Mouse (Mus musculus) stomach, embryonic 15.5 days (tissue): ENCODE measurements around the gene Iars. TPM values are rescaled to one million over a fixed set of nuclear protein-coding genes. Genes with fewer than 3 reads are reported as not detected.
"Not testable (repeated sequence)": the region's sequence is repeated elsewhere in the genome, so short reads cannot be mapped to it uniquely, and the experiment has no call there.

ENCODE experiments used
- ATAC-seq: fragments of 200-750 bp; cut with Nextera tagmentation; 2 replicates; pipeline ENCODE4 v1.8.0; 2017; ENCODE audit warnings: low read depth, moderate number of reproducible peaks, moderate TSS enrichment; ENCODE audit not compliant: insufficient read depth, low FRiP score
- H3K27ac ChIP-seq: fragments of 300-500 bp; sonication (generic); 2 replicates; pipeline ENCODE4 v1.5.1; 2015; ENCODE audit warnings: mild to moderate bottlenecking, inconsistent platforms
- H3K27me3 ChIP-seq: fragments of 300-500 bp; sonication (generic); replicated peaks from 2 replicates; pipeline ENCODE4 v1.6.1; 2015; ENCODE audit warnings: inconsistent platforms
- H3K36me3 ChIP-seq: fragments of 300-500 bp; sonication (generic); 2 replicates; pipeline ENCODE4 v1.6.1; 2015; ENCODE audit warnings: inconsistent platforms
- H3K4me1 ChIP-seq: fragments of 300-500 bp; sonication (generic); 2 replicates; pipeline ENCODE4 v1.6.1; 2015; ENCODE audit warnings: inconsistent platforms
- H3K4me2 ChIP-seq: fragments of 300-500 bp; sonication (generic); 2 replicates; pipeline ENCODE4 v1.6.1; 2015; ENCODE audit warnings: mild to moderate bottlenecking, inconsistent platforms
- H3K4me3 ChIP-seq: fragments of 300-500 bp; sonication (generic); replicated peaks from 2 replicates; pipeline ENCODE4 v1.5.1; 2015; ENCODE audit warnings: inconsistent platforms
- H3K9ac ChIP-seq: fragments of 300-500 bp; sonication (generic); 2 replicates; pipeline ENCODE4 v1.6.1; 2015; ENCODE audit warnings: inconsistent platforms
- H3K9me3 ChIP-seq: fragments of 300-500 bp; sonication (generic); 2 replicates; pipeline ENCODE4 v1.6.1; 2016; ENCODE audit warnings: inconsistent platforms
- WGBS: fragments of 180-500 bp; shearing (Covaris S2); methylation state at CpG from one replicate; pipeline ENCODE4 v1.1.7; 2015; 5-methylcytosine and 5-hydroxymethylcytosine counted together
- polyA plus RNA-seq: library from polyadenylated mRNA; unstranded; fragments of >200 nt; fragmentation: Nextera tagmentation; extraction: Ambion mirVana; gene quantifications from 2 replicates; pipeline ENCODE4 v1.2.1, GENCODE M21; 2015

Iars gene
- polyA plus RNA-seq, 1 experiment from 2014 or later, result 71.4 TPM

DNA sequence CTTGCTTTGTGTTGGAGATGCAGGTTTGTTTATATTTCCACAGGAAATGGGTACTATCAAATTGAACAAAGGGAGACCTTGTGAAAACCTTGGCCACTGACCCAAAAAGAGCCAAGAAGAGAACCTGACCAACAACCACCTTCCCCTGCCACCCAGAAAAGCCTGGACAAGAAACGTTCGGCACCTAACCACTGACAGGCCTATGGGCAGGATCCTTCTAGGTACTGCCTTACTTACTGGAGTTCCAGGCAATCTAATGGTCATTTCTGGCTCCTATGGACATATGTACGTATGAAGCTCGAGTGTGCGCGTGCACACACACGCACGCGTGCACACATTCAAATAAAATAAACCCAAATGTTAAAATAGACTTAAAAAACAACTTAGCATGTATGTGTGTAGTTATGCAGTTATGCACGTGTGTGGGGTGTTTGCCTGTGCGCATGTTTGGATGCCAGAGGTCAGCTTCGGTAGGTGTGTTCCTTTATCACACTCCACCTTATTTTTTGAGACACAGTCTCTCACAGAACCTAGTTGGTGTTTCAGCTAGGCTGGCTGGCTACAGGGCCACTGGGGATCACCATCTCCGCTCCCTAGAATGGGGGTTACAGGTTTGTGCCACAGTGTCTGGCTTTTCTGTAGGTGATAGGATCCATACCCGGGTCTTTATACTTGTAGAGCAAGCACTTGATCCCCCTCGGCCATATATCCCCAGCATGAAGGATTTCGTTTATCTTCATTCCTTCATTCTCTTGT is 59.6 kb downstream of the Iars start:
- H3K27ac ChIP-seq, result no peak overlapping the region
- H3K9ac ChIP-seq, result no peak overlapping the region
- H3K9me3 ChIP-seq, result no peaks in the 10 kb centered on the region
- no peak for ATAC-seq
- 89% methylated on average over 16 of the region's 16 CpGs for WGBS
- H3K4me2 ChIP-seq, result no peak overlapping the region
- no peaks in the 10 kb centered on the region for H3K4me1 ChIP-seq
- no peak overlapping the region for H3K4me3 ChIP-seq
- no peaks in the 10 kb centered on the region for H3K36me3 ChIP-seq
- no peaks in the 10 kb centered on the region for H3K27me3 ChIP-seq

DNA sequence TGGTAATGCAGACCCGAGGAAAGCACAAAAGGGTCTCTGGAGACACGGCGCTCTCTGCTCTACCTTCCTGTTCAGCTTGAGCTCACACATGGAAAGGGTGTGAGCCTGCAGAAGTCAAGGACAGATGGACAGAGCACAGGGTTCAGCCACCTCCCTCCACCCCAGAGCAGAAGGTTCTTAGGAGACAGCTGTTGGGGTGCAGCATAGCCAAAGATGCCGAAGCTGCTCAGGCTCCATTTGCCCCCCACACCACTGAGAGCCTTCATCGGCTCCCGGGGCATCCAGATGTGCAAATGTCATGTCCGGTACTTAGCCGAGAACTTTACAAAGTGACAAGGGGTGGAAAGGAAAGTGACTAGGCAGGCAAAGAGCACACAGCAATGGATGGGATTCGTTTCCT is 74.7 kb downstream of the Iars start:
- H3K27ac ChIP-seq, result no peak overlapping the region
- 83% methylated on average over 9 of the region's 9 CpGs for WGBS
- ATAC-seq, result no peak

DNA sequence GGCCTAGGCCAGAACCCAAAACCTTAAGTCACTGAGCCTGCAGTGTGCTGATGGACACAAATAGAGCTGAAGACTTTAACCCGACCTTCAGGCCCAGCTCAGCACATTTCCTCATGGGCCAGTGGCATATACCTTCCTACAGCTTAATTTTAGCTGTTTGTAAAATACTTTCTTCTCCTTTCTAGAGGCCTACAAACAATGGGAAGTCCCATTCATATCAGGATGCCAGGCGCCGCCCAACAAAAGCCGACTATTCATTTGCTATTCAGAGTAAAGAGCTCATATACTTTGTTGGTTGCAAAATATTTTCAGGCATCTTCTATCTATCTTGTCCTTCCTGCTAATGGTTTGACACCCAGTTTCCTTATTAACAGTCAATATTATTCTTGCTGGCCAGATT is 76.1 kb downstream of the Iars start:
- Histone ChIP-seq H3K9me3 (no peaks in the 10 kb centered on the region), H3K27me3 (no peaks in the 10 kb centered on the region), H3K27ac (no peak overlapping the region), H3K36me3 (no peaks in the 10 kb centered on the region), H3K4me2 (no peak overlapping the region), H3K9ac (no peak overlapping the region), H3K4me3 (no peak overlapping the region), H3K4me1 (no peaks in the 10 kb centered on the region)
- no peak for ATAC-seq
- 77% methylated on average over 4 of the region's 4 CpGs for WGBS

More for the DNA sequence above, 74.7 kb downstream of the Iars start:
- Histone ChIP-seq H3K4me3 (no peak overlapping the region), H3K9ac (no peak overlapping the region), H3K4me1 (no peaks in the 10 kb centered on the region), H3K36me3 (no peaks in the 10 kb centered on the region), H3K27me3 (no peaks in the 10 kb centered on the region), H3K4me2 (no peak overlapping the region), H3K9me3 (no peaks in the 10 kb centered on the region)

DNA sequence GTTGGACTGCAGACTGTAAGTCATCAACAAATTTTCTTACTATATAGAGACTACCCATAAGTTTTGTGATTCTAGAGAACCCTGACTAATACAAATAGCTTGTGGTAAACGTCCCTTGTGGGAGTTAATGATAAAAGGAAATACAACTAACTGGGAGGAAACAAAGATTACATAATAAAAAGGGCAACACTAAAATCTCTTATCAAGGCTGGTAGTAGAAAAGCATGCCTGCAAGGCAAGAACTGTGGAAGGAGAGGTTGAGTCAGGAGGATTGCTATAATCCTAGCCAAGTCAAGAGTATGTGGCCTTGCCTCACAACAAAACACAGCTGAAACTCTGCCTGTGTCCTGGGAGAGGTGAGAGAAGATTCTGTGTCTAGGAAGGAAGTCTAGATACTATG is 78.8 kb downstream of the Iars start:
- Histone ChIP-seq H3K9me3 (no peaks in the 10 kb centered on the region), H3K4me1 (no peaks in the 10 kb centered on the region), H3K36me3 (no peaks in the 10 kb centered on the region), H3K4me3 (no peak overlapping the region), H3K27ac (no peak overlapping the region), H3K4me2 (no peak overlapping the region), H3K9ac (no peak overlapping the region), H3K27me3 (no peaks in the 10 kb centered on the region)
- no peak for ATAC-seq
- 55% methylated on average over 1 of the region's 1 CpGs for WGBS

DNA sequence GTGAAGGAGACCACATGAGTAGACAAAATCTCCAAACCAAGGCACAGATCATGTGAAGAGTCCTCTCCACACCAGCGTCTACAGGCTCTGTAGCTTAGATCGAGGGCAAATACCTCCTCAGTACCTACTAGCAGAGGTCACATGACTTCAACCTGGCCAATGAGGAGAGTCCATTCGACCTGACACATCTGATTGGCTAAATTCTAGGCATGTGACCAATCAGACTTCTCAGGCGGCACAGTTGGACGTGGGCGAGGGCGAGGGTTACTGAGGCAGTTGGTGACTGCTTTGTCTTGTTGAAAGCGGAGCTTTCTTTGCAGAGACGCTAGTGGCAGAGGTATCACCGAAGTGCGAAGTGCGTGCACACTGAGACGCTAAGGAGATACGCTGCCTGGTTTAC is 80.3 kb downstream of the Iars start:
- no peaks in the 10 kb centered on the region for H3K9me3 ChIP-seq
- 85% methylated on average over 14 of the region's 14 CpGs for WGBS
- no peak overlapping the region for H3K4me3 ChIP-seq
- no peak overlapping the region for H3K4me2 ChIP-seq
- H3K27ac ChIP-seq, result no peak overlapping the region
- no peak overlapping the region for H3K9ac ChIP-seq
- no peak for ATAC-seq
- no peaks in the 10 kb centered on the region for H3K4me1 ChIP-seq
- no peaks in the 10 kb centered on the region for H3K27me3 ChIP-seq
- no peaks in the 10 kb centered on the region for H3K36me3 ChIP-seq

DNA sequence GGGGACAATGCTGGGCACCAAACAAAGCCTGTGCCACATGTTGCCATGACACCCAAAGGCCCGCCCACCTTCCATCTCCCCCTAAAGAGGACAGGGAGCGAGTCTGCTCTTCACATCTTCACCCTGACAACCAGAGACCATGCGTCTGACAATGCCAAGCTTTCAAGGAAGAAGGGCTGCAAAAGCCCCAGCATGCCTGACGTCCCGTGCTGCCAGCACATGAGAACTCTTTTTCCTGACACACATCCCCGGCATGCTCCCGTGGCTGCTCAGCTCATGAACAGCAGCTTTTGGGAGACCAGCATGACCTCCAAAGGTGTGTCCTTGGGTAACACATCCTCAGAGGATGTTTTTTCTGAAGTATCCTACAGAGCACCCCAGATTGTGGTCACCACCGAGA is 83.4 kb downstream of the Iars start:
- WGBS, result 90% methylated on average over 8 of the region's 8 CpGs

DNA sequence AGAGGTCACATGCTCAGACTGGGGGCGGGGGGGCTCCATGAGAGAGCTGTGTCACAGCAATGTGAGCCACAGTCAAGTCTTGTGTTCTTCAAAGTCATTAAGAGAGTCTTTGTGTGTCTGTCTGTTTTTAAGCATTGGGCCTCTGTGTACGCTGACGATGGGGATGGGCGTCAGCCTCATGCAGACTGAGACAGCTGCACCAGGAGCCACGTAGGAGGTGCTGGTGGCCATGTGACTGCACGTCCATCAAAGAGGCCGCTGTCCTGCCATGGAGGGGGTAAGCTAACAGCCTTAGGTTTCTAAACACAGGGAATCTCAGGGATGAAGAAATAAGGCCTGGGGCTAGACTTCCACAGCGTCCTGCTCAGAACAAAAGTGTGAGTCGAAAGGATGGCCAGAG is 84.4 kb downstream of the Iars start:
- no peak overlapping the region for H3K9ac ChIP-seq
- no peak overlapping the region for H3K4me2 ChIP-seq
- no peak overlapping the region for H3K4me3 ChIP-seq
- ATAC-seq, result no peak
- no peaks in the 10 kb centered on the region for H3K27me3 ChIP-seq
- 47% methylated on average over 9 of the region's 9 CpGs for WGBS
- H3K9me3 ChIP-seq, result no peaks in the 10 kb centered on the region
- no peak overlapping the region for H3K27ac ChIP-seq
- H3K36me3 ChIP-seq, result no peaks in the 10 kb centered on the region
- H3K4me1 ChIP-seq, result no peaks in the 10 kb centered on the region

More for the DNA sequence above, 83.4 kb downstream of the Iars start:
- Histone ChIP-seq H3K4me2 (no peak overlapping the region), H3K27ac (no peak overlapping the region), H3K9ac (no peak overlapping the region), H3K27me3 (no peaks in the 10 kb centered on the region), H3K4me1 (no peaks in the 10 kb centered on the region), H3K9me3 (no peaks in the 10 kb centered on the region), H3K4me3 (no peak overlapping the region), H3K36me3 (no peaks in the 10 kb centered on the region)
- no peak for ATAC-seq

DNA sequence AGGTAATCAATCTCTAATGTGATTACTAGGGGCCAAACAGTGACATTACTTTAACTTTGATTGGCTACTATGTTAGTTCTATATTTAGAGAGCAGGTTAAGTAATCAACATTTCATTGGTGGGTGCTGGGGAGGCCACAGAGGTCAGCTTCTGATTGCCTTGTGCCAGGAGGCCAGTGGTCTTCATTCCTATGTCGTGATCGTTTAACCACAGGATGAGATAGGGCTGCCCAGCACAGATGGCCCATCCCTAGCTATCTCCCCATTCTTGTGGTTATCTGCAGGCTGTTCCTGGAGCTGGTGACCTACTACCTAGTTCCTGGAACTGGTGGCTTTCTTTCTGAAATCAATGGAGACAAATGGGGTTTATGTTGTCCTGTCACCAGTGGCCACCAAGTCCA is 86.1 kb downstream of the Iars start:
- H3K9ac ChIP-seq, result no peak overlapping the region
- H3K36me3 ChIP-seq, result no peaks in the 10 kb centered on the region
- no peak for ATAC-seq
- no peaks in the 10 kb centered on the region for H3K4me1 ChIP-seq
- H3K4me2 ChIP-seq, result no peak overlapping the region
- no peaks in the 10 kb centered on the region for H3K27me3 ChIP-seq
- WGBS, result 25% methylated on average over 2 of the region's 2 CpGs
- H3K9me3 ChIP-seq, result no peaks in the 10 kb centered on the region
- H3K4me3 ChIP-seq, result no peak overlapping the region
- no peak overlapping the region for H3K27ac ChIP-seq

DNA sequence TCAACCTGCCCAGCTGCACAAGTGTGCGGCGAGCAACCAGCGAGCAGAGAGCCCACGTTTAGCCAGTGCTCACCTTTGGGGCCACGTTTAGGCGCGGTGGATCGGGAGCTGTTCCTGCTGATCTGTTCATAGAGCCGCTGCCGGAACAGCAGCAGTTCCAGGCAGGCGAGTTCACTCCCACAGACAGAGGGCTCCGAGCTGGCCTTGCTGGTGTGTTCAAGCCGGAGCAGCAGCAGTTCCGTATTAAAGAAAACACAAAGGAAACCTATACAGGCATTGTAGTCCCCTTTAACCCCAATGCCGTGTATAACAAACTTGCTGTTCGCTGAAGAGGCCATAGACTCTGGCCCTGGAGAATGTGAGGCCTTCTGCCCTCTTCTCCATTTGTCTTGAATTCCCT is 87.2 kb downstream of the Iars start:
- 76% methylated on average over 16 of the region's 16 CpGs for WGBS

DNA sequence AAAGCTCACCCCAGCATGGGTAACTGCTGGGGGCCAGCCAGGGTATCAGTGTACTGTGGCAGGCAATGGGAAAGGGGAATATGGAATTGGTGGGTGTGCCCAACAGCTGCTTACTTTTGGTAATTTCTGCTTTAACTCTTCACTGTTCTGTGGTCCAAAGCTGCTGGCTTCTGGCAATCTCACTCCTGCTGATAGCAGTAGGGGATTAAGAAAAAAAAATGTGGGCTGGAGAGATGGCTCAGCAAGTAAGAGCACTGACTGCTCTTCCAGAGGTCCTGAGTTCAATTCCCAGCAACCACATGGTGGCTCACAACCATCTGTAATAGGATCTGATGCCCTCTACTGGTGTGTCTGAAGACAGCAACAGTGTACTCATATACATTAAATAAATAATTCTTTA is 89.6 kb downstream of the Iars start:
- H3K4me3 ChIP-seq, H3K36me3 ChIP-seq, H3K9me3 ChIP-seq, H3K4me2 ChIP-seq, H3K27me3 ChIP-seq, ATAC-seq, H3K4me1 ChIP-seq, H3K9ac ChIP-seq, H3K27ac ChIP-seq: not testable (repeated sequence)

More for the DNA sequence above, 87.2 kb downstream of the Iars start:
- Histone ChIP-seq H3K27me3 (no peaks in the 10 kb centered on the region), H3K9ac (no peak overlapping the region), H3K9me3 (no peaks in the 10 kb centered on the region), H3K4me1 (no peaks in the 10 kb centered on the region), H3K4me2 (no peak overlapping the region), H3K36me3 (no peaks in the 10 kb centered on the region), H3K4me3 (no peak overlapping the region), H3K27ac (no peak overlapping the region)
- no peak for ATAC-seq

Other genes with a start within 250 kb of the Iars start
- gene Tes3-ps, start 188.8 kb upstream of the Iars start, polyA plus RNA-seq, result 1.1 and 2.6 TPM in 2 replicates
- gene Ecm2, start 177.3 kb upstream of the Iars start, polyA plus RNA-seq, result 0.98 and 1.3 TPM in 2 replicates
- 52.1 and 63.9 TPM in 2 replicates for gene Aspn, start 137.7 kb upstream of the Iars start, polyA plus RNA-seq
- 0.81 and 0.90 TPM in 2 replicates for gene Omd, start 99.6 kb upstream of the Iars start, polyA plus RNA-seq
- 96.0 and 101 TPM in 2 replicates for gene Ogn, start 74.1 kb upstream of the Iars start, polyA plus RNA-seq
- 24.1 and 25.9 TPM in 2 replicates for gene Cenpp, start 29.3 kb upstream of the Iars start, polyA plus RNA-seq
- gene Nol8, start 29.0 kb upstream of the Iars start, polyA plus RNA-seq, result 13.4 and 17.5 TPM in 2 replicates
- gene Gm30302, start 116.9 kb downstream of the Iars start, polyA plus RNA-seq, result not detected in 2 replicates